Mouse (Mus musculus) large intestine, adult 2 months (tissue): ENCODE measurements at regions not wholly inside any gene's neighbourhood (a gene's known extent, or its start where the extent isn't known, plus 50 kb on each side); places are given as distances from the start of the nearest gene placed in this dataset.

Experiments used
- DNase-seq: peaks from one replicate; pipeline ENCODE4 v3.0.0-alpha.2; 2012; ENCODE audit warnings: low read depth, low spot score
- WGBS: fragments of 180-500 bp; shearing (Covaris S2); methylation state at CpG from one replicate; pipeline ENCODE4 v1.1.7; 2018; 5-methylcytosine and 5-hydroxymethylcytosine counted together

- WGBS = 63% methylated on average over 6 of the region's 6 CpGs
- no peak for DNase-seq
Observed at GRCm38 (mm10) chr14:76765094-76765504, 208.4 kb upstream of the Serp2 start.

- DNase-seq = no peak
- 54% methylated on average over 7 of the region's 7 CpGs for WGBS
Observed at GRCm38 (mm10) chr14:76764390-76764796, 207.7 kb upstream of the Serp2 start.

- no peak for DNase-seq
Observed at GRCm38 (mm10) chr14:76763539-76763938, 206.8 kb upstream of the Serp2 start.

GRCm38 (mm10) chr14:76762777-76763176 is 206.1 kb upstream of the Serp2 start:
- DNase-seq = no peak
- WGBS = 83% methylated on average over 10 of the region's 10 CpGs

More at GRCm38 (mm10) chr14:76763539-76763938, 206.8 kb upstream of the Serp2 start:
- 90% methylated on average over 7 of the region's 7 CpGs for WGBS

GRCm38 (mm10) chr14:76761691-76762090 is 205.0 kb upstream of the Serp2 start:
- DNase-seq = no peak
- WGBS = 88% methylated on average over 11 of the region's 11 CpGs

- no peak for DNase-seq
- 88% methylated on average over 4 of the region's 4 CpGs for WGBS
Observed at GRCm38 (mm10) chr14:76761274-76761673, 204.6 kb upstream of the Serp2 start.

- DNase-seq = no peak
- WGBS = 63% methylated on average over 13 of the region's 13 CpGs
Observed at GRCm38 (mm10) chr14:76760509-76761023, 203.9 kb upstream of the Serp2 start.

- no peak for DNase-seq
- WGBS = 92% methylated on average over 4 of the region's 4 CpGs
Observed at GRCm38 (mm10) chr14:76759377-76759776, 202.7 kb upstream of the Serp2 start.

- WGBS = 78% methylated on average over 1 of the region's 1 CpGs
Observed at GRCm38 (mm10) chr14:76758589-76758988, 201.9 kb upstream of the Serp2 start.

GRCm38 (mm10) chr14:76755591-76756376 is 199.1 kb upstream of the Serp2 start:
- WGBS = 88% methylated on average over 9 of the region's 9 CpGs
- no peak for DNase-seq

More at GRCm38 (mm10) chr14:76758589-76758988, 201.9 kb upstream of the Serp2 start:
- DNase-seq = no peak

- WGBS = 91% methylated on average over 5 of the region's 5 CpGs
- DNase-seq = no peak
Observed at GRCm38 (mm10) chr14:76753734-76754133, 197.0 kb upstream of the Serp2 start.

- 38% methylated on average over 7 of the region's 7 CpGs for WGBS
- no peak for DNase-seq
Observed at GRCm38 (mm10) chr14:76749178-76749577, 192.5 kb upstream of the Serp2 start.

GRCm38 (mm10) chr14:76748711-76749110 is 192.0 kb upstream of the Serp2 start:
- DNase-seq = no peak
- 76% methylated on average over 2 of the region's 2 CpGs for WGBS

- WGBS = 92% methylated on average over 5 of the region's 5 CpGs
- DNase-seq = no peak
Observed at GRCm38 (mm10) chr14:76747814-76748213, 191.1 kb upstream of the Serp2 start.

GRCm38 (mm10) chr14:76746282-76746681 is 189.6 kb upstream of the Serp2 start:
- DNase-seq = no peak
- WGBS = 96% methylated on average over 10 of the region's 10 CpGs

- no peak for DNase-seq
- WGBS = 29% methylated on average over 23 of the region's 23 CpGs
Observed at GRCm38 (mm10) chr14:76744674-76745433, 188.2 kb upstream of the Serp2 start.

GRCm38 (mm10) chr14:76742297-76742696 is 185.6 kb upstream of the Serp2 start:
- no peak for DNase-seq
- WGBS = 85% methylated on average over 5 of the region's 5 CpGs

GRCm38 (mm10) chr14:76739836-76740597 is 183.3 kb upstream of the Serp2 start:
- no peak for DNase-seq
- WGBS = 75% methylated on average over 25 of the region's 25 CpGs

- DNase-seq = no peak
- WGBS = 92% methylated on average over 5 of the region's 5 CpGs
Observed at GRCm38 (mm10) chr14:76735997-76736396, 179.3 kb upstream of the Serp2 start.

- 86% methylated on average over 4 of the region's 4 CpGs for whole genome bisulfite sequencing
Observed at GRCm38 (mm10) chr14:76735107-76735506, 178.4 kb upstream of the Serp2 start.

More at GRCm38 (mm10) chr14:76735107-76735506, 178.4 kb upstream of the Serp2 start:
- no peak for DNase-seq
